Mouse (Mus musculus) kidney, embryonic 14.5 days (tissue): ENCODE results near the gene Cmtm7. TPM values are rescaled to one million over a fixed set of nuclear protein-coding genes. Genes with fewer than 3 reads are reported as not detected.

Experiments
- ATAC-seq: fragments of 200-750 bp; cut with Nextera tagmentation; 2 replicates; pipeline ENCODE4 v1.8.0; 2017; ENCODE audit warnings: moderate number of reproducible peaks, mild to moderate bottlenecking, moderate TSS enrichment, moderate library complexity; ENCODE audit not compliant: low FRiP score, low TSS enrichment
- H3K27ac ChIP-seq: fragments of 300-500 bp; sonication (generic); 2 replicates; pipeline ENCODE4 v1.5.1; 2014; ENCODE audit warnings: low read depth, mild to moderate bottlenecking, low read length, moderate library complexity, mixed read lengths
- H3K27me3 ChIP-seq: fragments of 300-500 bp; sonication (generic); 2 replicates; pipeline ENCODE4 v1.6.1; 2014; ENCODE audit warnings: mild to moderate bottlenecking, low read length; ENCODE audit not compliant: control insufficient read depth, insufficient read depth
- H3K36me3 ChIP-seq: fragments of 300-500 bp; sonication (generic); 2 replicates; pipeline ENCODE4 v1.6.1; 2014; ENCODE audit warnings: low read length, mixed read lengths; ENCODE audit not compliant: control insufficient read depth, insufficient read depth
- H3K4me1 ChIP-seq: fragments of 300-500 bp; sonication (generic); 2 replicates; pipeline ENCODE4 v1.6.1; 2014; ENCODE audit warnings: low read length, mixed read lengths; ENCODE audit not compliant: control insufficient read depth, insufficient read depth
- H3K4me2 ChIP-seq: fragments of 300-500 bp; sonication (generic); replicated peaks from 2 replicates; pipeline ENCODE4 v1.6.1; 2014; ENCODE audit warnings: low read depth, mild to moderate bottlenecking, low read length
- H3K4me3 ChIP-seq: fragments of 300-500 bp; sonication (generic); 2 replicates; pipeline ENCODE4 v1.5.1; 2014; ENCODE audit warnings: mild to moderate bottlenecking, low read length
- H3K9ac ChIP-seq: fragments of 300-500 bp; sonication (generic); 2 replicates; pipeline ENCODE4 v1.6.1; 2014; ENCODE audit warnings: low read depth, mild to moderate bottlenecking, low read length, moderate library complexity
- H3K9me3 ChIP-seq: fragments of 300-500 bp; sonication (generic); 2 replicates; pipeline ENCODE4 v1.6.1; 2016; ENCODE audit warnings: low read length; ENCODE audit not compliant: control insufficient read depth
- WGBS: fragments of 180-500 bp; shearing (Covaris S2); extraction: QIAGEN DNeasy Blood & Tissue Kit; methylation state at CpG from one replicate; pipeline ENCODE4 v1.1.7; 2014; 5-methylcytosine and 5-hydroxymethylcytosine counted together
- polyA plus RNA-seq: library from polyadenylated mRNA; unstranded; fragments of >200 nt; fragmentation: Nextera tagmentation; extraction: Ambion mirVana; gene quantifications from 2 replicates; pipeline ENCODE4 v1.2.1, GENCODE M21; 2014

The Cmtm7 gene
- polyA plus RNA-seq, 1 experiment from 2014 or later = 92.7 TPM

- ATAC-seq = no peak
- Histone ChIP-seq H3K36me3 (no peaks in the 10 kb centered on the region), H3K4me3 (no peak overlapping the region), H3K4me1 (0 out of 2 replicates have a peak, but pooled peaks cover 3% of the 10 kb centered on the region), H3K27me3 (no peaks in the 10 kb centered on the region), H3K27ac (no peak overlapping the region), H3K4me2 (no peak overlapping the region), H3K9me3 (no peaks in the 10 kb centered on the region), H3K9ac (no peak overlapping the region)
- 54% methylated on average over 7 of the region's 7 CpGs for WGBS
Measured at GRCm38 (mm10) chr9:114817012-114817411, 35.4 kb upstream of the Cmtm7 start.

- Histone ChIP-seq H3K4me3 (no peak overlapping the region), H3K9me3 (no peaks in the 10 kb centered on the region), H3K4me1 (0 out of 2 replicates have a peak, but pooled peaks cover 3% of the 10 kb centered on the region), H3K27me3 (no peaks in the 10 kb centered on the region), H3K27ac (no peak overlapping the region), H3K4me2 (no peak overlapping the region), H3K9ac (no peak overlapping the region), H3K36me3 (no peaks in the 10 kb centered on the region)
- 95% methylated on average over 7 of the region's 7 CpGs for WGBS
- ATAC-seq = no peak
Measured at GRCm38 (mm10) chr9:114816121-114816520, 34.5 kb upstream of the Cmtm7 start.

- WGBS = 73% methylated on average over 4 of the region's 4 CpGs
- H3K27ac ChIP-seq = no peak overlapping the region
Measured at GRCm38 (mm10) chr9:114815315-114815714, 33.7 kb upstream of the Cmtm7 start.

GRCm38 (mm10) chr9:114812001-114812400 lies 30.3 kb upstream of the Cmtm7 start:
- Histone ChIP-seq H3K4me3 (no peak overlapping the region), H3K27me3 (no peaks in the 10 kb centered on the region), H3K4me1 (0 out of 2 replicates have a peak, but pooled peaks cover under 1% of the 10 kb centered on the region), H3K27ac (no peak overlapping the region), H3K4me2 (no peak overlapping the region), H3K9me3 (no peaks in the 10 kb centered on the region), H3K36me3 (no peaks in the 10 kb centered on the region), H3K9ac (no peak overlapping the region)
- ATAC-seq = no peak
- WGBS = 93% methylated on average over 4 of the region's 4 CpGs

More at GRCm38 (mm10) chr9:114815315-114815714, 33.7 kb upstream of the Cmtm7 start:
- no peak overlapping the region for H3K9ac ChIP-seq
- no peaks in the 10 kb centered on the region for H3K36me3 ChIP-seq
- no peak for ATAC-seq
- 0 out of 2 replicates have a peak, but pooled peaks cover 3% of the 10 kb centered on the region for H3K4me1 ChIP-seq
- H3K4me3 ChIP-seq = no peak overlapping the region
- no peaks in the 10 kb centered on the region for H3K27me3 ChIP-seq
- H3K4me2 ChIP-seq = no peak overlapping the region
- H3K9me3 ChIP-seq = no peaks in the 10 kb centered on the region

- no peaks in the 10 kb centered on the region for H3K4me1 ChIP-seq
- no peak overlapping the region for H3K4me3 ChIP-seq
- no peak overlapping the region for H3K9ac ChIP-seq
- ATAC-seq = no peak
- H3K27ac ChIP-seq = no peak overlapping the region
- no peaks in the 10 kb centered on the region for H3K36me3 ChIP-seq
- WGBS = 88% methylated on average over 11 of the region's 11 CpGs
- no peaks in the 10 kb centered on the region for H3K9me3 ChIP-seq
- H3K4me2 ChIP-seq = no peak overlapping the region
- no peaks in the 10 kb centered on the region for H3K27me3 ChIP-seq
Measured at GRCm38 (mm10) chr9:114810837-114811236, 29.2 kb upstream of the Cmtm7 start.

GRCm38 (mm10) chr9:114808671-114809070 lies 27.0 kb upstream of the Cmtm7 start:
- no peaks in the 10 kb centered on the region for H3K9me3 ChIP-seq
- no peak overlapping the region for H3K9ac ChIP-seq
- no peaks in the 10 kb centered on the region for H3K36me3 ChIP-seq
- no peak overlapping the region for H3K4me3 ChIP-seq
- WGBS = 89% methylated on average over 5 of the region's 5 CpGs
- H3K27me3 ChIP-seq = no peaks in the 10 kb centered on the region
- H3K27ac ChIP-seq = no peak overlapping the region
- H3K4me2 ChIP-seq = no peak overlapping the region
- ATAC-seq = no peak
- no peaks in the 10 kb centered on the region for H3K4me1 ChIP-seq

- Histone ChIP-seq H3K9me3 (no peaks in the 10 kb centered on the region), H3K27ac (no peak overlapping the region), H3K4me2 (no peak overlapping the region), H3K4me3 (no peak overlapping the region), H3K27me3 (no peaks in the 10 kb centered on the region), H3K9ac (no peak overlapping the region), H3K4me1 (no peaks in the 10 kb centered on the region), H3K36me3 (no peaks in the 10 kb centered on the region)
- 67% methylated on average over 8 of the region's 8 CpGs for WGBS
- ATAC-seq = no peak
Measured at GRCm38 (mm10) chr9:114807261-114807660, 25.6 kb upstream of the Cmtm7 start.

GRCm38 (mm10) chr9:114805151-114805671 lies 23.6 kb upstream of the Cmtm7 start:
- Histone ChIP-seq H3K9me3 (no peaks in the 10 kb centered on the region), H3K4me2 (no peak overlapping the region), H3K9ac (no peak overlapping the region), H3K27ac (no peak overlapping the region), H3K36me3 (no peaks in the 10 kb centered on the region), H3K4me1 (0 out of 2 replicates have a peak, but pooled peaks cover 3% of the 10 kb centered on the region), H3K4me3 (no peak overlapping the region), H3K27me3 (no peaks in the 10 kb centered on the region)
- ATAC-seq = peak; percentile 47; the same call in 1 of the 2 replicates
- WGBS = 58% methylated on average over 19 of the region's 19 CpGs

GRCm38 (mm10) chr9:114802191-114802590 lies 20.5 kb upstream of the Cmtm7 start:
- peaks cover 9% of the 10 kb centered on the region for H3K4me1 ChIP-seq
- no peak overlapping the region for H3K4me2 ChIP-seq
- H3K9me3 ChIP-seq = no peaks in the 10 kb centered on the region
- no peaks in the 10 kb centered on the region for H3K27me3 ChIP-seq
- no peak overlapping the region for H3K9ac ChIP-seq
- no peak overlapping the region for H3K27ac ChIP-seq
- H3K4me3 ChIP-seq = no peak overlapping the region
- H3K36me3 ChIP-seq = no peaks in the 10 kb centered on the region
- no peak for ATAC-seq
- WGBS = 79% methylated on average over 1 of the region's 1 CpGs
